Mouse (Mus musculus) heart, adult 2 months (tissue): Measurements from ENCODE around the gene Urm1.

Experiments
- CTCF ChIP-seq: fragments of 200-600 bp; IDR thresholded peaks from 2 replicates; pipeline ENCODE4 v1.8.1; 2022; ENCODE audit warnings: antibody characterized with exemption, mild to moderate bottlenecking, moderate library complexity
- EP300 ChIP-seq: fragments of 200-500 bp; IDR thresholded peaks from 2 replicates; pipeline ENCODE4 v1.6.1; 2011; ENCODE audit warnings: low read depth, low read length, control low read depth; ENCODE audit not compliant: insufficient read depth
- POLR2A ChIP-seq: fragments of 200-500 bp; IDR thresholded peaks from 2 replicates; pipeline ENCODE4 v1.6.1; 2011; ENCODE audit warnings: mild to moderate bottlenecking, low read depth, low read length, control low read depth; ENCODE audit not compliant: insufficient read depth

GRCm38 (mm10) chr2:29820025-29820817, at the start of gene Urm1:
- TF ChIP-seq POLR2A, result no peak; the same call in 1 of the 2 replicates
- TF ChIP-seq CTCF, result no peak
- TF ChIP-seq EP300, result no peak
